Mouse (Mus musculus) layer of hippocampus, postnatal 36 days (tissue): Measurements from ENCODE around the gene C130050O18Rik. TPM values are rescaled to one million over a fixed set of nuclear protein-coding genes. Genes with fewer than 3 reads are reported as not detected.

ENCODE experiments used
- DNase-seq, 2 experiments: peaks; one replicate each; pipeline ENCODE4 v3.0.0; 2022
- total RNA-seq, 2 experiments: library from RNA; stranded (reverse); gene quantifications; 2 replicates each; pipeline ENCODE4 v1.2.3; 2021

Gene C130050O18Rik
- total RNA-seq, 2 experiments from 2014 or later, result 0.20 TPM; not detected in 1

DNA sequence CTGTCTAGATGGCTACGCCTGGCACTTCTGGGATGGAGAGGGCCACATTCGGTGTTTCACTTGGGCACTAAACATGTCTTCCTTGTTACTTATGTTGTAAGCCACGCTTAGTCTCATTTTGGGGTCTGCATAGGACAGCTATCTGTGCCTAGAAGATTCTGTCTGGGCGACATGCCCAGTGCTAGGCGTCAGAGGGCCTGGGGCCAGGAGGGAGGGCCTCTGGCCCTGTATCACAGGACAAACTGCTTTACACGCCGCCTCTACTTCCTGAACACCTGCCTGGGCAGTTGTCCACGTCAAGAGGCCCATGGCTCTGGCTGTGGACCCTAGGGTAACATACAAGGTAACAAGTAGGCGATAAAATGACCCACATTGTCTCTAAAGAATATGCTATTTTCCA is 22.9 kb downstream of the C130050O18Rik start:
- no peak for DNase-seq

DNA sequence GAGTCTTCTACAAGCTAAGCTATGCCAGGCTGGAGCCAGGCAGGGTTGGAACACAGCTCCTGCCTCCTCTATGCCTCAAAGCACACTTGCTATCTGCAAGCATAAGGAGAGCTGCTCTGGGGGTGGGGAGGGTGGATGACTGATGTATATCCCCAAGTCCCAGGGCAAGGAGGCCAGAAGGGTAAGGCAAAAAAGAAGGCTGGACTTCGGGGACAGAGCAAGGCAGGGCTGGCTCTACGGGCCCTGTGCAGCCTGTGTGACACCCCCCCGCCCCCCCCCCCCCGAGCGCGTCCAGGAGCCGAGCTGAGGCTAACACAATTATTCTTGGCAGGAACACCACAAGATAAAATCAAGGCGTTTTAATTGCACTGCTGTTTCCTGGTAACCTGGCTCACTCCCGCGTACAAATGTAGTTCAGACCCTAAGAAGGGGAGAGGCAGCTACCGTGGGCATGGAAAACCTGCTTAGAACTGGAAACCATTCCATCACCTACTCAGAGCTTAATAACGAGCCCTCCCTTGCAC is 24.8 kb downstream of the C130050O18Rik start:
- no peak for DNase-seq

DNA sequence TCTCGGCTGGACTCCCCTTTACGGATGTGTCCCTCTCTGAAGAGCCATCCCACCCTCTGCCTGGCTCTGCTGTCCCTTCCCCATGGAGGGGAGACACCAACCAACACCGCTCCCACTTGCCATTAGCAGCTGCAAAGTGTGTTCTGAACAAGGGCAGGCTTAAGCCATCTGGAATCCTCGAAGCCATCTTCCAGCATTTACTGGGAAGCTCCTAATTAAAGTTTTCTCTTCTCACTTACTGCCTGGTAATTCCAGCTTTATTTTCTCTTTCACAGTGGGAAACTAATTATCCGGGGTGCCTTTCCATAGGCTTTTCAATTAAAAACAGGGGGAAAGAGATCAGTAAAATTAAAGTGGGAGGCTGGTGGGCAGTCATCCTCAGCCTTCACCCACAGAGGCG is 27.3 kb downstream of the C130050O18Rik start:
- no peak for DNase-seq

DNA sequence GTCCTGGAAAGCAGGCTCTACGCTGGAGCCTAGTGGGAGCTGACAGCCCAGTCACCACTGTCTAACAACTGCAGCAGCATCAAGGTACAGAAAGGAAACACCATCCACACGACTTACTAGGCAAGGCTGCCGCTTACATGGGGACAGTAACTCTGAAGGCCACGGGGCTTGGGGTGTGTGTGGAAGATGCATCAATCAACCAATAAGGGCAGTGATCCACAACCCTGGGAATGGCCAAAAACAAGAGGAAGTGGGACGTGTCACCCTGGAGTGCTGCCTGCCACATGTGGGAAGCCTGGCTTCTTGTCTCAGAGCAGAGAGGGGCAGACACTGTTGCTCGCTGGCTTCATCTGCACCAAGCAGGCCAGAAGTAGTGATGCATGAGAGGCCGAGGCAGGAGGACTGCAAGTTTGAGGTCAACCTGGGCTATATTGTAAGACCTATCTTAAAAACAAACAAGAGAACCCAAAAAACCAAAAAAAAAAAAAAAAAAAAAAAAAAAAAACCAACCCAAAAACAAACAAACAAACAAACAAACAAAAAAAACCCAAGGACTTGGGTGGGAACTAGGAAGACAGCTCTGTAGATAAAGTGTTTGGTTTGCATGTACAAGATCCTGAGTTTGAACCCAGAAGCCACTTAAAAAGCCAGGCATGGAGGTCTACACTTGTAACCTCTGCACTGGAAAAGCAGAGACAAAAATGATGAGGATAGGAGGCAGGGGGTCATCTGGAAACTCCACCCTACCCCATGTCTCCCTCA is 27.8 kb downstream of the C130050O18Rik start:
- no peak for DNase-seq

DNA sequence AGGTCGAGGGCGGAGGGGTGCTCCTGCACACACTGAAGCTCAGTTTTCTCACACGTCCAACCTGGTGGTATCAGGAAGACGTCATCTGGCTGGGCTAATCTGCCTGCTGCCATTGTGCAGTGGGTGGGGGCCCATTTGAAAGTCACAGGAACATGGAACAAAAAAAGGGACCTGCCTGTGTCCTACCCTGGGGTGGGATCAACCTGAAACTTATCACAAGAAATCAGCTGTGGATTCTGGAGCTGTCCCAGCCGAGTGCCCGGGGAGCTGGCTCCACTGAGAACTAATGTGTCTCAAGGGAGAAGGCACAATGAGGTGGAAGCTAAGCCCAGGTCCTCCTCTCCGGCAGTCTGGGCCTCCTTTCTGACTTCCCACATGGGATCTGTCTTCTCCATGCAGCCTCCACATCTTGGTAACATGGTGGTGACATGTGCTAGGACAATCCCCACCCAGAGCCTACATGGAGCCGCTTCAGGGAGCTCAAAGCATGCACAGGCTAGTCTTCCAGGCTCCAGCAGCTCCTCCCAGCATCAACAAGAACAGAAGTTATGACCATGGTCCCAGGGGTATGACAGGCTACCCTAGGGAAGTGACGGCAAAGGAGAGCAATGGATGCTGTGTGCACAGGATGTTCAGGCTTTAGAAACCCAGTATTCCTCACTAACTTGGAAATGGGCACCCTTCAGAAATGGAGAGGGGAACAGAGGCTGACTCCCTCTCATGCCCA is 28.9 kb downstream of the C130050O18Rik start:
- DNase-seq, result no peak

GRCm38 (mm10) chr5:139434940-139435339 is 29.9 kb downstream of the C130050O18Rik start:
- peak; percentile 72 to 82 for DNase-seq

DNA sequence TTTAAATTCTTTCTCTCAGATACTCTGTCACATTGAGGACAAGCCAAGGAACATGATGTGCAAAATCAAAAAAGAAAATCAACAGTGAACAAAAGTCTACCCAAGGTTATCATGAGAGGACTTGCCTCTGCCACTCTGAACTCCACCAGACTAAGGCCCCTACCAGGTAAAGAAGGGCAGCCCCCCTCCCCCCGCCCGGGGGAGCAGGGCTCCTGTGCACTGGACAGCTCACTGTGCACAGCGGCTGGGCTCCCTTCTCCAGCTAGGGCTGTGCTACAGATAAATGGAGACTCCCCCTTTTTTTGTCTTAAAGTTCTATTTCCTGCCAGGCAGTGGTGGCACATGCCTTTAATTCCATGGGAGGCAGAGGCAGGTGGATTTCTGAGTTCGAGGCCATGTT is 32.7 kb downstream of the C130050O18Rik start:
- no peak for DNase-seq

- no peak for DNase-seq
These were observed 33.4 kb downstream of the C130050O18Rik start for GRCm38 (mm10) chr5:139438440-139438839.

GRCm38 (mm10) chr5:139440451-139440850 is 35.4 kb downstream of the C130050O18Rik start:
- no peak for DNase-seq

- DNase-seq, result no peak
These were observed 36.0 kb downstream of the C130050O18Rik start for GRCm38 (mm10) chr5:139440926-139441725.

GRCm38 (mm10) chr5:139441726-139442018 is 36.6 kb downstream of the C130050O18Rik start:
- no peak for DNase-seq

DNA sequence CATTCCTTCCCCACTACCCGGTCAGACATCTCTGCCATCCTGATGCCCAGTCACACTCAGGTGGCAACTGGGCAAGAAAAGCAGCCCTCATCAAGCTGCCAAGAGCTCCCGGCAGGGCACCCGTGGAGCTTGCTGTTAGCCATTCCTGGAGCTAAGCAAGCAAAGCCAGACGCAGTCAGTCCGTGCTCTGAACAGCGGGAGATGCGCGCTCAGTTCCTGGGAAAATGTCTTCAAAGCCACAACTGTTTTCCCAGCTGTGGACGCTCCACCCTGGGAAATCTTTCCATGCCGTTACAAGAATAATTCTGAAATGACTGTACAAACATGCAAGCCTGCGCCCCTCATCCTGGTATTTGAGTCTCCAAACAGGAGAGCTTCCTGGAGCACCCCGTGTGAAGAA is 37.3 kb downstream of the C130050O18Rik start:
- no peak for DNase-seq

DNA sequence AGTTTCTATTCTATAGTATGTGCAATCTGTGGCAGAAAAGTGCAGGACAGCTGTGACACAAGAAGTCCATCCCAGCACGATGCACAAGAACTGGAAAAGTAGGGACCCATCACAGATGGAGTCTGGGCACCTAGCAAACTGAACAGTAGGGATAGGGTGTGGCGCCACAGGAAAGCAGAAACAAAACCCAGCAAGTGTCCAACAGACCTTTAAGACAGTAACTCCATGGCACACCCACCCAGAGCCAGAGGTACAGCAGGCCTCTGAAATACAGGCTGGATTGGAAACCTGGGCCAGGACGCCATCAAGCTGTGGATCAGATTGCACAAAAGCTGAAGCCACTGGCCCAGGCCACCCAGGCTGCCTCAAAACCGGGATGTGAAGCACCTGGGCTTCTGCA is 37.9 kb downstream of the C130050O18Rik start:
- no peak for DNase-seq

DNA sequence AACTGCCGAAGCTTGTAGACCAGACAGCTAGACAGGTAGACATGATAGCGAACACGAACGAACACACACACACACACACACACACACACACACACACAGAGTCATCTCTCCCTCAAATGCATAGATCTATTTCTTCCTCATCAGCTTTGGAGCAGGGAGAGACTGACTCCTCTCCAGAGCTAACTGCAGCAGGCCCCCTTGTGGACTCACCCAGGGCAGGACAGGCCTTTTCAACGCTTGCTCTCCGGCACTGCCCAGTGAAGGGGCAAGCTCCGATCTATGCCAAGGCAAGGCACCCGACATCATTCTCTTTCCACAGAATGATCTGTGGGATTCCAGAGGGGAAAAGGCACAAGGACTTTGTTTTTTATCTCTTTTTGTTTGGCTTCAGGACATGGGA is 40.2 kb downstream of the C130050O18Rik start:
- no peak for DNase-seq

DNA sequence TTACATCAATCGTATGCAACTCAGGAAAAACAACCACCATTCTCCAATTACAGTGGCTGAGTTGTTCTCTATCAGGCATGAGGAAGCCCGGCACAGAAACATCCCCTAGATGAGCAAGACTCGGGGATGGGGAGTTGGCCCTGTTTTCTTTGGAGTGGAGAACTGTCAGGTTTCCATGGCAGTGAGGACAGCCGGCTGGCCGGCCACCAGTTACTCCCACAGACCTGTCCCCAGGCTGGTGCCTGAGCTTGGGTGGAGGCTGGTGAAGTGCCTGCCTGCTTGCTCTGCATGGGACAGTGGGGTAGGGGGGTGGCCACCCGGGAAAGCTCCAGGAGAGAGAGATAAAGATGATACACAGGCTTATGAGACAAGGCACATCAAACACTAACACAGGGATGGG is 42.9 kb downstream of the C130050O18Rik start:
- no peak for DNase-seq

GRCm38 (mm10) chr5:139449161-139449791 is 44.2 kb downstream of the C130050O18Rik start:
- no peak for DNase-seq

- no peak for DNase-seq
These were observed 44.8 kb downstream of the C130050O18Rik start for GRCm38 (mm10) chr5:139449926-139450325.

DNA sequence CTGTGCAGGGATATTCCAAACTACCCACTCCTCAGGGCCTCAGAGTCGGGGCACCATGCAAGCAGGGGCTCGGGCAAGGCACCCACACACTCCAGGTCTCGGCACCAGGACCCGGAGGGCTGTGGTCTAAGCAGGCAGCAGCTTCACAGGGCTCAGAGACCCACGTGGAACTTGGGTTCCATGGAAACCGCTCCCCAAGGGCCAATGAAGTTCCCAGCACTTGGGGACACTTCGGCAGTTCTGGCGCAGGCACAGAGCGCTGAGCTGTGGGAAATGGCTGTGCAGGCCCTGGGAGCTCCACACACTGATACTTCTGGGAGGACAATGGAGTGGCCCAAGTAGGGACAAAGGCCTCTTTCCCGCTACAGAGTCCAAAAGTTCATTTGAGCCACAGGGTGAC is 48.0 kb downstream of the C130050O18Rik start:
- no peak for DNase-seq

DNA sequence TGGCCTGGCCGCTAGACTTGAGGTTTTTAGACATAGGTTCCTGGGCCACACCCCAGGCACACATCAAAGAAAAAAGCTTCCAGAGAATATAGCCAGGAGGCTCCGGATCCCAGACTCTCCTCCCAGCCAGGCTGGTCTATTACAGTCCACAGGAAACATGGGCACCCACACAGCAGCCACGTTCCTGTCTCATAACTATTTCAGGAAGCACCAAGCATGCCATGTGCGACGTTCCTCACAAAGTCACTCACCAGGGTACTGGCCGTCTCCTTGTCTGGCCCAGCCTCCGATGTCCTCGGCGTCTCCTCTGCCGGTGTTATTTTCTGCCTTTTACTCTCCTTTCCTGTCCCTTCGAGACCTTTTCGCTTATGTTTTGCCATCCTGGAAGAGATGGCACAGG is 50.1 kb downstream of the C130050O18Rik start:
- DNase-seq, result no peak

DNA sequence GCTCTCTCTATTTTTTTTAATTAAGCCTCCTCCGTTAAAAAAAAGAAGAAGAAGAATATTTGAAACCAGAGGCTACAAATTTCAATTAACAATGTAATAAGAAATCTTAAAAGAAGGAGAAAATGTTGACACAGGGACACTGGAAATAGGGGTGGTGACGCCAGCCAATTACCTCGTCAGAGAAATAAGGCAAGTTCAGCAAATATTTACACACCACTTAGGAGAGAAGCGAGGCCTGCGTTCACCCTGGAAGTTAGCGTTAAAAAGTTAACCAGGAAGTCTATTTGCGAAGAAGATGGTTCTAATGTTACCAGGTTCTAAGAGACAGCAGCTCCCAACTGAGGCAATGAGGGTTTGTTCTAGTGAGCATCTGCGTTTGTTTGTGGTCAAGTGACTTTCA is 52.2 kb downstream of the C130050O18Rik start:
- no peak for DNase-seq

DNA sequence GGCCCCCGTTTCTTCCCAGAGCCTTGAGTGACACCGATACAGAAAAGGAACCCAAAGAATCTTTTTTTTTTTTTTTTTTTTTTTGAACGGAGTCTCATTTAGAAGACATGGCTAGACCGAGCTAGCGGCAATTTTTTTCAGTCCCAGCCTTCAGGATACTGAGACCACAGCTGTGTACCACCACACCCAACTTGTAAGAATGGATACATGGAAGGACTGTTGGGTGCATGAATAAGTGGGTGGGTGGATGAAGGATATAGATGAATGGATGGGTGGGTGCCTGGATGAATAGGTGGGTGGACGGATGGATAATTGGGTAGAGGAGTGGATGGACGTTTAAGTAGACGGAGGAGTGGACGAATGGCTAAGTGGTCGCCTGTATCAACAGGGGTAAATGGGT is 54.9 kb downstream of the C130050O18Rik start:
- DNase-seq, result no peak

DNA sequence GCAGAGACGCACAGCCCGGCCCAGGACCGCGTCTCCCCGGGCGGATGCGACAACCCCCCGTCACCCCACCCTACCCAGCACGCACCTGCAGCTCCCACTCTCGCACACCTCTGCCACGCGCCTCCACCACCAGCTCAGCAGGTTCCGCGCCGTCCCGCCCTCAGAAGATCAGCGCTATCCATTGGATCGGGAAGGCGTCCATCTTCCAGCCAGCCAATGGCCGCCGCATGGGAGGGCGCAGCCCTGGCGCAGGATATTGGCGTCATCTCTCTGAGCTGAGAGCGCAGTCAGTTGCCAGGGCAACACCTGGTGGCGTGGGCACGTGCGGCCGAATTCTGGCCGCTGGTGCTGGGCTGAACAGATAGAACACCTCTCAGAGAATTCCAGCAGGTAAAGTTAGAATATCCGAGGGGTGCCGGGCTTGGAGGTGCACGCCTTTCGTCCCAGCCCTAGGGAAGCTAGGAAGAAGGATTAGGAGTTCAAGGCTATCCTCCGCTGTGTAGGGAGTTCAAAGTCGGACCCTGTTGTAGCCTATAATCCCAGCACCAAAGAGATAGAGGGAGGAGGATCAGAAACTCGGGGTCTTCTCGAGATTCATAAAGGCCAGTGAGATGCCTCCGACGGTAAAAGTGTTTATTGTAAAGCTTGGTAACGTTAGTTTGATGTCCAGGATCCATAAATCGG is 55.4 kb downstream of the C130050O18Rik start, which contains the start of gene 3110082I17Rik:
Gene 3110082I17Rik, minus strand, starts transcription at position 144 of the 684 bp plus-strand sequence.
- DNase-seq, result peak; percentile 97 to 98
